8 mouse cellular contexts compared by ENCODE assay signal in the genomic region with DNA sequence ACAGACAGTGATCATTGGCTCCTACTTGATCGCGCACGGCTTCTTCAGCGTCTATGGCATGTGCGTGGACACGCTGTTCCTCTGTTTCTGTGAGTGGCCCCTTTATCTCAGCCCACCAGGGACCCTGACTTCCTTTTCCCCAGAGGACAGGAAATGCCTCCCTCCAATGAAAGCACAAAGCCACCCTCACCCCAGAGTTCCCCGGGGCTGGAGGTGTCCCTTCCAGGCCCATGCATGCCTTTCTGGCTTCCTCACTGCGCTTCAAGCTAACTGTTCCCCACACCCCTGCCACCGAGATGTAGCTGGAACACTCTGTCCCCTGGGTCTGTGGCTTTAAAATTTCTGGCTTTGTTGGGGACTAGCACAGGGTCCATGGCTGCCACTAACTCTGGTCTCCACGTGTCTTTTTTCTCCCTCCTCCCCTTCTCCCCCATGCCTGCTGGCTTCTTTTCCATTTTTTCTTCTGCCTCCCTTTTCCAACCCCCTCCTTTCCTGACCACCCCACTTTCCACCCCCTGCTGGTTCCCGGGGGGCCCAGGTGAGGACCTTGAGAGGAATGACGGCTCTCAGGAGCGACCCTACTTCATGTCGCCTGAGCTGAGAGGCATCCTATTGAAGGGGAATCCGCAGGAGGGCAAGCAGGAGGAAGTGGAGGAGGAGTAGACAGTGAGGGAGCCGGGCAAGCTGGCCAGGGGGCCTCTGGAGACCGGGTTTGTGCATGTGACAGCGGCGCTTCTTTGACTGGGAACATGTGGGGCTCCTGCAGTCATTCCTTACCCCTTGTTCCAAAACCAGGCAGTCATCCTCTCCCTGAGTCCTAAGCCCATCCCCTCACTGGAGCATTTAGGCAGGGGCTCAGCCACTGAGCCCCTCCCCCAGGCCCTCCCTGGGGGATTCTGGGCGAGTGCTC. TPM values are rescaled to one million over a fixed set of nuclear protein-coding genes. Genes with fewer than 3 reads are reported as not detected.
DNase-seq lines count a peak whose midpoint lies in the region; ATAC-seq lines count a peak whose summit lies in the region.

No protein-coding gene starts in this region.

- H3K36me3 ChIP-seq in neural tube, embryonic 13.5 days, result peaks cover 73% of the 10 kb centered on the region
- peaks cover 71% of the 10 kb centered on the region for H3K36me3 ChIP-seq in limb, embryonic 10.5 days

- no peaks in the 10 kb centered on the region for H3K9me3 ChIP-seq in neural tube, embryonic 13.5 days
- H3K9me3 ChIP-seq in limb, embryonic 10.5 days (replicated peaks), result no peaks in the 10 kb centered on the region

- ATAC-seq in neural tube, embryonic 13.5 days (ENCODE audit: low read depth), result no peak

- 33% methylated on average over 20 of the region's 20 CpGs for WGBS in neural tube, embryonic 13.5 days
- WGBS in limb, embryonic 10.5 days, result 41% methylated on average over 20 of the region's 20 CpGs

- no peak overlapping the region for H3K4me2 ChIP-seq in neural tube, embryonic 13.5 days

- DNase-seq in adrenal gland, postnatal 14 days, result peak; percentile 24
- DNase-seq in adrenal gland, postnatal 4 days (ENCODE audit: low spot score in 2 of 2), result no peak
- no peak for DNase-seq in neural tube, embryonic 10.5 days (ENCODE audit: extremely low spot score, low spot score)
- no peak for DNase-seq in limb, embryonic 10.5 days (ENCODE audit: low spot score)
- peak; percentile 34 for DNase-seq in thymus, postnatal 25 days
- no peak for DNase-seq in layer of hippocampus, adult 9-11 months
- DNase-seq in gastrocnemius, postnatal 36 days, result no peak

- peak overlapping the region; percentile 41; the same call in 1 of the 2 replicates for H3K9ac ChIP-seq in neural tube, embryonic 13.5 days

- no peak overlapping the region for H3K4me3 ChIP-seq in neural tube, embryonic 13.5 days
- 0 out of 2 replicates have a peak overlapping the region, but pooled peaks have one; percentile 6 for H3K4me3 ChIP-seq in limb, embryonic 10.5 days

- H3K27ac ChIP-seq in neural tube, embryonic 13.5 days (replicated peaks), result 0 out of 2 replicates have a peak overlapping the region, but pooled peaks have one; percentile 23
- H3K27ac ChIP-seq in limb, embryonic 10.5 days, result peak overlapping the region; percentile 73

- H3K27me3 ChIP-seq in neural tube, embryonic 13.5 days, result no peaks in the 10 kb centered on the region
- H3K27me3 ChIP-seq in limb, embryonic 10.5 days (ENCODE audit: low read depth, poor library complexity, severe bottlenecking), result no peaks in the 10 kb centered on the region

- intact Hi-C loops in gastrocnemius, postnatal 36 days (cut with DNase I), result no loop called here

- peaks cover 10% of the 10 kb centered on the region for H3K4me1 ChIP-seq in neural tube, embryonic 13.5 days (replicated peaks)
- H3K4me1 ChIP-seq in limb, embryonic 10.5 days, result peaks cover 11% of the 10 kb centered on the region

RNA-seq across cellular contexts. Expression of a gene that starts 15.0 kb away (rescaled TPM):
- 55.3 and 64.4 TPM in 2 replicates for total RNA-seq in adrenal gland, postnatal 14 days (2021)
- 100 to 1,000 TPM; 107 to 118 TPM for total RNA-seq in adrenal gland, postnatal 4 days (2021)
- 226 and 229 TPM in 2 replicates for polyA plus RNA-seq in neural tube, embryonic 13.5 days (2015; fragmentation: Nextera tagmentation; extraction: Ambion mirVana)
- 320 and 362 TPM in 2 replicates for polyA plus RNA-seq in limb, embryonic 10.5 days (2016; fragmentation: Nextera tagmentation; extraction: Ambion mirVana)
- total RNA-seq in gastrocnemius, postnatal 36 days (2021), result 10 to 100 TPM; 17.2 to 19.4 TPM

RNA-seq across cellular contexts. Expression of a gene that starts 32.2 kb away (rescaled TPM):
- total RNA-seq in adrenal gland, postnatal 14 days (2021), result 40.4 and 56.5 TPM in 2 replicates
- total RNA-seq in adrenal gland, postnatal 4 days (2021), result 10 to 100 TPM; 73.6 to 75.4 TPM
- 70.1 and 73.1 TPM in 2 replicates for polyA plus RNA-seq in neural tube, embryonic 13.5 days (2015; fragmentation: Nextera tagmentation; extraction: Ambion mirVana)
- 68.5 and 81.1 TPM in 2 replicates for polyA plus RNA-seq in limb, embryonic 10.5 days (2016; fragmentation: Nextera tagmentation; extraction: Ambion mirVana)
- 100 to 1,000 TPM; 135 to 148 TPM for total RNA-seq in gastrocnemius, postnatal 36 days (2021)

RNA-seq across cellular contexts. Expression of a gene that starts 40.6 kb away (rescaled TPM):
- total RNA-seq in adrenal gland, postnatal 14 days (2021), result not detected in 2 replicates
- total RNA-seq in adrenal gland, postnatal 4 days (2021), result 1 to 10 TPM in 1 of 2 experiments, not detected in 1; 3.4 TPM
- 0.89 and 1.1 TPM in 2 replicates for polyA plus RNA-seq in neural tube, embryonic 13.5 days (2015; fragmentation: Nextera tagmentation; extraction: Ambion mirVana)
- polyA plus RNA-seq in limb, embryonic 10.5 days (2016; fragmentation: Nextera tagmentation; extraction: Ambion mirVana), result 7.8 and 8.6 TPM in 2 replicates
- total RNA-seq in gastrocnemius, postnatal 36 days (2021), result not detected

RNA-seq across cellular contexts. Expression of a gene that starts 58.9 kb away (rescaled TPM):
- total RNA-seq in adrenal gland, postnatal 14 days (2021), result 13.9 and 20.8 TPM in 2 replicates
- 10 to 100 TPM; 34.0 to 35.3 TPM for total RNA-seq in adrenal gland, postnatal 4 days (2021)
- 49.1 and 50.4 TPM in 2 replicates for polyA plus RNA-seq in neural tube, embryonic 13.5 days (2015; fragmentation: Nextera tagmentation; extraction: Ambion mirVana)
- polyA plus RNA-seq in limb, embryonic 10.5 days (2016; fragmentation: Nextera tagmentation; extraction: Ambion mirVana), result 66.2 and 79.0 TPM in 2 replicates
- total RNA-seq in gastrocnemius, postnatal 36 days (2021), result 1 to 10 TPM; 5.2 to 6.2 TPM

Comparison
In these comparisons a context has a peak if more than half of its experiments do, and no peak if none do; other contexts are left out.
1. DNase-seq: peak in adrenal gland, postnatal 14 days (single experiment) and thymus, postnatal 25 days (single experiment); none in adrenal gland, postnatal 4 days (0 of 2), neural tube, embryonic 10.5 days (single experiment), limb, embryonic 10.5 days (single experiment), layer of hippocampus, adult 9-11 months (single experiment) and gastrocnemius, postnatal 36 days (0 of 2).